Mouse (Mus musculus) neural tube, embryonic 14.5 days (tissue): ENCODE measurements around the gene Hpd. TPM values are rescaled to one million over a fixed set of nuclear protein-coding genes. Genes with fewer than 3 reads are reported as not detected.

ENCODE experiments used
- ATAC-seq: fragments of 200-750 bp; cut with Nextera tagmentation; 2 replicates; pipeline ENCODE4 v1.8.0; 2017; ENCODE audit warnings: low read depth, mild to moderate bottlenecking, moderate TSS enrichment, moderate library complexity
- H3K27ac ChIP-seq: fragments of 300-500 bp; sonication (generic); 2 replicates; pipeline ENCODE4 v1.5.1; 2014; ENCODE audit warnings: low read depth, mild to moderate bottlenecking, control low read depth, low read length, moderate library complexity, mixed read lengths
- H3K27me3 ChIP-seq: fragments of 300-500 bp; sonication (generic); 2 replicates; pipeline ENCODE4 v1.6.1; 2014; ENCODE audit warnings: low read length; ENCODE audit not compliant: control insufficient read depth, insufficient read depth
- H3K36me3 ChIP-seq: fragments of 300-500 bp; sonication (generic); 2 replicates; pipeline ENCODE4 v1.6.1; 2014; ENCODE audit warnings: low read length, mixed read lengths; ENCODE audit not compliant: control insufficient read depth, insufficient read depth
- H3K4me1 ChIP-seq: fragments of 300-500 bp; sonication (generic); 2 replicates; pipeline ENCODE4 v1.6.1; 2014; ENCODE audit warnings: low read length; ENCODE audit not compliant: control insufficient read depth, insufficient read depth
- H3K4me2 ChIP-seq: fragments of 300-500 bp; sonication (generic); 2 replicates; pipeline ENCODE4 v1.6.1; 2014; ENCODE audit warnings: mild to moderate bottlenecking, low read depth, low read length, control low read depth
- H3K4me3 ChIP-seq: fragments of 300-500 bp; sonication (generic); 2 replicates; pipeline ENCODE4 v1.5.1; 2014; ENCODE audit warnings: low read depth, low read length, control low read depth, mixed read lengths
- H3K9ac ChIP-seq: fragments of 300-500 bp; sonication (generic); replicated peaks from 2 replicates; pipeline ENCODE4 v1.6.1; 2014; ENCODE audit warnings: low read depth, mild to moderate bottlenecking, control low read depth, low read length, mixed read lengths
- H3K9me3 ChIP-seq: fragments of 300-500 bp; sonication (generic); 2 replicates; pipeline ENCODE4 v1.6.1; 2016; ENCODE audit warnings: low read length; ENCODE audit not compliant: control insufficient read depth
- WGBS: fragments of 180-500 bp; shearing (Covaris S2); extraction: QIAGEN DNeasy Blood & Tissue Kit; methylation state at CpG from one replicate; pipeline ENCODE4 v1.1.7; 2014; 5-methylcytosine and 5-hydroxymethylcytosine counted together
- polyA plus RNA-seq: library from polyadenylated mRNA; unstranded; fragments of >200 nt; fragmentation: Nextera tagmentation; extraction: Ambion mirVana; gene quantifications from 2 replicates; pipeline ENCODE4 v1.2.1, GENCODE M21; 2014

The Hpd gene
- polyA plus RNA-seq, 1 experiment from 2014 or later: not detected

- Histone ChIP-seq H3K4me2 (peak overlapping the region; percentile 27; the same call in 1 of the 2 replicates), H3K9ac (no peak overlapping the region), H3K9me3 (no peaks in the 10 kb centered on the region), H3K27me3 (no peaks in the 10 kb centered on the region), H3K36me3 (no peaks in the 10 kb centered on the region), H3K4me3 (no peak overlapping the region), H3K27ac (no peak overlapping the region), H3K4me1 (peaks cover 3% of the 10 kb centered on the region; the same call in 1 of the 2 replicates)
- peak; percentile 75; the same call in 1 of the 2 replicates for ATAC-seq
- 15% methylated on average over 22 of the region's 22 CpGs for WGBS
Observed at GRCm38 (mm10) chr5:123171646-123172350, 10.7 kb downstream of the Hpd start.

DNA sequence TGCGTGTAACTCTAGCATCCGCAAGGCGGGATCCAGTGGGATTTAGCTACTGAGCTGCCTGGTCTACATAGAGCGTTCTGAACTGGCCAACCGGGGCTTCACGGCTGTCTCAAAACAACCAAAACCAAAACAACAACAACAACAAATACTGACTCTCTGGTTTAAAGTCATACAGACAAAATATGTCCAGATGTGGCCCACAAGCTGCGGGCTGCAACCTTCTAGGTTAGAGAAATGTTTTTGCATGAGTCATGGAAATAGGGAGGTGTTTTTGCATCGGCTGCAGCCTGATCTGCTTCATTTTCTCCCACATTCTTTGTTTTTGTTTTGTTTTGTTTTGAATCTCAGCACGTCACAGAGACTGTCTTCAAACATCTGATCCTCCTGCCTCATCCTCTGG, 12.2 kb downstream of the Hpd start:
- WGBS: 79% methylated on average over 9 of the region's 9 CpGs

GRCm38 (mm10) chr5:123169284-123169683, 13.2 kb downstream of the Hpd start, which contains the start of gene Psmd9:
Gene Psmd9, plus strand, starts transcription at chr5:123169413.
- no peak within 1 kb of the TSS for H3K27ac ChIP-seq
- no peak within 1 kb of the TSS for H3K4me3 ChIP-seq
- 85% methylated on average over 5 of the region's 5 CpGs for WGBS
- peaks cover 3% of the 10 kb centered on the region; the same call in 1 of the 2 replicates for H3K4me1 ChIP-seq
- H3K9ac ChIP-seq: no peak within 1 kb of the TSS
- no peaks in the 10 kb centered on the region for H3K27me3 ChIP-seq
- ATAC-seq: no peak
- peaks cover 12% of the 10 kb centered on the region for H3K36me3 ChIP-seq
- no peak within 1 kb of the TSS for H3K4me2 ChIP-seq
- H3K9me3 ChIP-seq: no peaks in the 10 kb centered on the region

More for the DNA sequence above, 12.2 kb downstream of the Hpd start:
- no peak overlapping the region for H3K27ac ChIP-seq
- ATAC-seq: no peak
- no peak overlapping the region for H3K9ac ChIP-seq
- H3K36me3 ChIP-seq: peaks cover 7% of the 10 kb centered on the region
- H3K9me3 ChIP-seq: no peaks in the 10 kb centered on the region
- H3K4me2 ChIP-seq: no peak overlapping the region
- H3K27me3 ChIP-seq: no peaks in the 10 kb centered on the region
- H3K4me1 ChIP-seq: peaks cover 3% of the 10 kb centered on the region; the same call in 1 of the 2 replicates
- H3K4me3 ChIP-seq: no peak overlapping the region

DNA sequence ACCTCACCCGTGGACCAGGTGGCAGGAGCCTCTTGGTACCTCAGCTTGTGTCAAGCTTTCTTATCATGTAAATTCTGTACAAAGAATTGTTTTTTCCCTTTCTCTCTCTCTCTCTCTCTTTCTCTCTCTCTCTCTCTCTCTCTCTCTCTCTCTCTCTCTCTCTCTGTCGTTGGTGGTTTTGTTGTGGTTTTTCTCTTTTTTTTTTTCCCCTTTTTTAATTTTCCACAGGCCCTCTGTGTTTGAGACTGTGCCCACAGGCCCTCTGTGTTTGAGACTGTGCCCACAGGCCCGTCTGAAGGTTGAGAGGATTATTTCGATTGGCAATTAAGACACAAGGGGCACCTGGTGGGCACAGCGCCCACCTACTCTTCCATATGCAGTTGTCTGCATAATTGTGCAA, 14.9 kb downstream of the Hpd start:
- H3K27me3 ChIP-seq: no peaks in the 10 kb centered on the region
- no peak for ATAC-seq
- no peak overlapping the region for H3K4me2 ChIP-seq
- H3K9ac ChIP-seq: no peak overlapping the region
- no peak overlapping the region for H3K27ac ChIP-seq
- H3K9me3 ChIP-seq: no peaks in the 10 kb centered on the region
- 69% methylated on average over 5 of the region's 5 CpGs for WGBS
- H3K36me3 ChIP-seq: peaks cover 28% of the 10 kb centered on the region
- H3K4me1 ChIP-seq: peaks cover 3% of the 10 kb centered on the region; the same call in 1 of the 2 replicates
- no peak overlapping the region for H3K4me3 ChIP-seq

DNA sequence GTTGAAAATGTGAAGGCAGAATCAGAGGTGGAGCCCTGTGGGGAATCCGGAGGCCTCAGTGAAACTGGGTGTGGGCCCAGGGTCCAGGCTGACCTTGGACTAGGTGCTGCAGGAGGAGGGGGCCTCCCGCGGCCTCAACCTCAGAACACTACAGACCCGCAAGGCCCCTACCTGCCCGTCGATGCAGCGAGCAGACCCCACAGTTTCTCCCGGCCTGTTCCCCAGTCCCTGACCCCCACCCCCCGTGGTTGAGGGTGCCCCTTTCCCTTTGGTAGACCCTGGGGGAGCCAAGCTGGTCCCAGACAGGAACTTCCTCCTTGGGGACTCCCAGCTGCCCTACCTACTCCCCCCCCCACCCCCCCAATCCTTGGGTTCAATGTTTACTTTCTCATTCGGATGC, 16.1 kb downstream of the Hpd start:
- H3K9me3 ChIP-seq: no peaks in the 10 kb centered on the region
- no peak overlapping the region for H3K4me2 ChIP-seq
- no peak for ATAC-seq
- H3K4me3 ChIP-seq: no peak overlapping the region
- H3K9ac ChIP-seq: no peak overlapping the region
- 94% methylated on average over 10 of the region's 10 CpGs for WGBS
- no peaks in the 10 kb centered on the region for H3K27me3 ChIP-seq
- H3K4me1 ChIP-seq: peaks cover 3% of the 10 kb centered on the region; the same call in 1 of the 2 replicates
- H3K36me3 ChIP-seq: peaks cover 37% of the 10 kb centered on the region
- no peak overlapping the region for H3K27ac ChIP-seq

- no peak overlapping the region for H3K9ac ChIP-seq
- no peak overlapping the region for H3K4me3 ChIP-seq
- H3K4me2 ChIP-seq: no peak overlapping the region
- 87% methylated on average over 9 of the region's 9 CpGs for WGBS
- H3K27ac ChIP-seq: no peak overlapping the region
- no peaks in the 10 kb centered on the region for H3K9me3 ChIP-seq
- peaks cover 64% of the 10 kb centered on the region for H3K36me3 ChIP-seq
- no peak for ATAC-seq
- no peaks in the 10 kb centered on the region for H3K27me3 ChIP-seq
- no peaks in the 10 kb centered on the region for H3K4me1 ChIP-seq
Observed at GRCm38 (mm10) chr5:123162942-123163341, 19.6 kb downstream of the Hpd start.

DNA sequence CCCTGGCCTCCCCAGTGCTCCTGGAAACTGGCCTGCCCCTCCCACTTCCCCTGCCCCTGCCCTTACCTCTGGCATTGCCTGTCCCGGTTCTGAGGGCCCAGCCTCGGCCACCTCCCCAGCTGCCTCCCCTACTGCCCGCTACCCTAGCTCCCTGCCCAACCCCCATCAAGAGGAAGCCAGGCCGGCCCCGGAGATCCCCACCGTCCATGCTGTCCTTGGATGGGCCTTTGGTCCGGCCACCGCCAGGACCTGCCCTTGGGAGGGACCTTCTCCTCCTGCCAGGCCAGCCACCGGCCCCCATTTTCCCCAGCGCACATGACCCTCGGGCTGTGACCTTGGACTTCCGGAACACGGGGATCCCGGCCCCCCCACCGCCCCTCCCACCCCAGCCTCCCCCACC, 22.2 kb downstream of the Hpd start:
- H3K4me3 ChIP-seq: no peak overlapping the region
- H3K9ac ChIP-seq: no peak overlapping the region
- no peak for ATAC-seq
- WGBS: 88% methylated on average over 8 of the region's 15 CpGs
- H3K27ac ChIP-seq: no peak overlapping the region
- H3K36me3 ChIP-seq: peaks cover 66% of the 10 kb centered on the region
- H3K9me3 ChIP-seq: no peaks in the 10 kb centered on the region
- H3K4me2 ChIP-seq: no peak overlapping the region
- H3K27me3 ChIP-seq: no peaks in the 10 kb centered on the region
- no peaks in the 10 kb centered on the region for H3K4me1 ChIP-seq

DNA sequence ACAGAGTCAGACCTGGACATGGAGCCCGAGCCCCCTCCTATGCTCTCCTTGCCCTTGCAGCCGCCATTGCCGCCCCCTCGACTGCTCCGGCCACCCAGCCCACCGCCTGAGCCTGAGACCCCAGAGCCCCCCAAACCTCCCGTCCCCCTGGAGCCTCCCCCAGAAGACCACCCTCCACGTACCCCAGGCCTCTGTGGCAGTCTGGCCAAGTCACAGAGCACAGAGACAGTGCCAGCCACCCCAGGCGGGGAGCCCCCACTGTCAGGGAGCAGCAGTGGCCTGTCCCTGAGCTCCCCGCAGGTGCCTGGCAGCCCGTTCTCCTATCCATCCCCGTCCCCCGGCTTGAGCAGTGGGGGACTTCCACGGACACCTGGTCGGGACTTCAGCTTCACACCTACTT, 22.7 kb downstream of the Hpd start:
- 96% methylated on average over 15 of the region's 15 CpGs for WGBS

DNA sequence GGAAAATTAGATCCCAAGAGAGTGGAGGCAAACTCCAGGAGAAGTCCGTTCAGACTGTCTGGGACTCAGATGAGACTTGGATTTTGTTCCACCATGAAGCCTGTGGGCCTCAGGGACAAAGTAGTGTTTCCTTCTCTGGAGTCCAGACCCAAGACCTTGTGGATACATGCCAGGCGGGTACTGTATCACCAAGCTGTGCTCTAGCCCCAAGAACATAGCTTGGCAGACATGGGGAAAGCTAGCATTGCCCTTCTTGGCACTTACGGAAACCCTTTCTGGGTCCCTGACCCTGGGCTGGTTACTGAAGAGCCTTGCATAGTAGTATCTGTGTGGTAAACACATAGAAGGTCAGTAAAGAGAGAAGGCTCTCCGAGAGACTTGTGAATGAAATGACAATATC, 23.1 kb downstream of the Hpd start:
- H3K36me3 ChIP-seq: peaks cover 67% of the 10 kb centered on the region
- no peaks in the 10 kb centered on the region for H3K27me3 ChIP-seq
- no peak overlapping the region for H3K9ac ChIP-seq
- no peak for ATAC-seq
- no peaks in the 10 kb centered on the region for H3K4me1 ChIP-seq
- H3K4me2 ChIP-seq: no peak overlapping the region
- no peak overlapping the region for H3K27ac ChIP-seq
- 94% methylated on average over 4 of the region's 4 CpGs for WGBS
- no peak overlapping the region for H3K4me3 ChIP-seq
- H3K9me3 ChIP-seq: no peaks in the 10 kb centered on the region

More for the DNA sequence above, 22.7 kb downstream of the Hpd start:
- no peak for ATAC-seq
- Histone ChIP-seq H3K4me3 (no peak overlapping the region), H3K4me2 (no peak overlapping the region), H3K9ac (no peak overlapping the region), H3K9me3 (no peaks in the 10 kb centered on the region), H3K27me3 (no peaks in the 10 kb centered on the region), H3K4me1 (no peaks in the 10 kb centered on the region), H3K27ac (no peak overlapping the region), H3K36me3 (peaks cover 66% of the 10 kb centered on the region)
